Mouse (Mus musculus) lung, postnatal 0 days (tissue): ENCODE measurements around the gene Rps18.

Experiments used
- CTCF ChIP-seq: IDR thresholded peaks from 2 replicates; pipeline ENCODE4 v1.5.1; 2016; ENCODE audit warnings: antibody characterized with exemption, mild to moderate bottlenecking
- EP300 ChIP-seq: IDR thresholded peaks from 2 replicates; pipeline ENCODE4 v1.6.1; 2016; ENCODE audit warnings: antibody characterized with exemption, mild to moderate bottlenecking, control low read depth

DNA sequence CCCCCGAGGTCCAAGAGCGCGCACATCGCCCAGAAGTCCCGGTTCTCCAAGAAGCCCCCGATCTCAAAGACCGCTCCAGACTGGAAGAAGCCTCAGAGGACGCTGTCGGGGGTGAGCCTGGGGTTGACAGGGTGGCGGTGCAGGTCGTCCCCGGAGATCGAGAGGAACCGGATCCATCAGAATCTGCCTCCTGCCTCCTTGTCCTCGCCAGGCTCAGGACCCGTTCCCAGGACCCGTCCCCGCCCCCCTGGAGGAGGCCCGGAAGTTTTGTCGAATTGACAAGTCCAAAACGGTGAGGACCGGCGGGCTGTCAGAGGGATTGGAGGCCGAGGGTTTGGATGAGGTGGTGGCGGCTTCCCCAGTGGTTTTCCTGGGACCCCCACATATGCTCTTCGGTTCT is 14.8 kb downstream of the Rps18 start:
- no peak for TF ChIP-seq EP300
- no peak for TF ChIP-seq CTCF
